Mouse (Mus musculus) spleen, postnatal 36 days (tissue): ENCODE data around the gene Ccdc155.
A peak's percentile ranks its signal among the peaks of the same experiment; 100 is the strongest.

Experiments used
- DNase-seq, 2 experiments: peaks; one replicate each; pipeline ENCODE4 v3.0.0; 2022; ENCODE audit warnings: low spot score in 2 of 2, mixed read lengths in 1 of 2

Ccdc155 gene

DNA sequence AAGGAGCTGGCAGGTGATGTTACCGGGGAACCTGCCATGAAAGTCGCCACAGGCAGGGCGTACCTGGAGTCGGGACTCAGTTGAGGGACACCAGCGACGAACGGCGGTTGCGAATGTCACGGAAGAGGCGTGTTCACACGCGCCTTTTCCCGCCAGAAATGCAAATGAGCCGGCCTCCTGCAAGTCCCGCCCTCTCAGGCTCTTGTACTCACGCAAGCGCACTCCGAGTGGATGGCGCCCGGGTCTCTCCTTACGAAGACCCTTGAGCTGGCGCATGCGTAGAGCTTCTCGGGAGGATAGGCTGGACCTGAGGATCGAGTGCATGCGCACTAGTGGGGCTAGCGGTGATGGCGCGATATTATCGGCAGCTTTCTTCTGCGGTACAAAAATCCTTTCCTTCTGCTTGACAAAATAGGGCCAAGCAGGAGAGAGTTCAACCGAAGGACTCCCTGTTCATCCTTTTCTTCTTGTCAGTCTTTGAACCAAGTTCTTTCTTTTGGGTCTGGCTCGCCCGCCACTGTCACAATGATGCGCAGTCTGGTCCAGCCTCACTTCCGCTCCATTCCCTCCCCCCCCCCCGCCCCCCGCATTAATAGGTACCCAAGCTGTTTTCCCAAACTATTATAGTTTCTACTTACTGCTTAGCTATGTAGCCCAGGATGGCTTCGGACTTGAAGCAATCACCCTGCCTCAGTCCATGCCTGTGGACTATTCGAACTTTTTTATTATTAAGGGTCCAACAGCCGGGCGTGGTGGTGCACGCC, at the start of gene Ccdc155:
Gene Ccdc155 (minus strand): TSS at position 513 of the 764 bp plus-strand sequence.
- peak; percentile 93 to 95 for DNase-seq

DNA sequence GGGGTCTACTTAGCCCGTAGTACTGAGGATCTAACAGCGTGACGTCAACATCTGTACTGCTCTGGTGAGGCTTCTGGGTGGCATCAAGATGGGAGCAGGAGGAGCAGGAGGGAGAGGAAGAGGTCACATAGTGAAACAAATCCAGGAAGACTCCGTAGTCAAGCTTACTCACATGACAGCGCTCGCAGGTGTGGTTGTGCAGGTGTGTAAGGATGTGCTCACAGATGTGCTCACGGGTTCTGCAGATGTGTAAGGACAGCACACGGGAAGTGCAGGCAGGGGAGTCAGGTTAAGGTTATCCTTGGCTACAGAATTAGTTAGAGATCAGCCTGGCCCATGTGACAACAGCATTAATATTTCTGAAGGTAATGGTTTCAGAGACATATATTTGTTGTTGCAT, 49.1 kb upstream of the Ccdc155 start:
- no peak for DNase-seq

DNA sequence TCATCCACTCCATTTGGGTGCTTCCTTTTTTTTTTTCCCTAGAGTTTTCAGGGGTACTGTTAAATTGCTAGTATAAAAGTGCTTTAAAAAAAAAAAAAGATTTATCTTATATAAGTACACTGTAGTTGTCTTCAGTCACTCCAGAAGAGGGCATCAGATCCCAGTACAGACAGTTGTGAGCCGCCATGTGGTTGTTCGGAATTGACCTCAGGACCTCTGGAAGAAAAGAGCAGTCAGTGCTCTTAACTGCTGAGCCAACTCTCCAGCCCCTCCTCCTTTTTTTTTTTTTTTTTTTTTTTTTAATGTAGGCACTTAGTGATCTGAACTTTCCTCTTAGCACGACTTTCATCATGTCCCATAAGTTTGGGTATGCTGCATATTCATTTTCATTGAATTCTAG, 43.0 kb upstream of the Ccdc155 start:
- no peak for DNase-seq

DNA sequence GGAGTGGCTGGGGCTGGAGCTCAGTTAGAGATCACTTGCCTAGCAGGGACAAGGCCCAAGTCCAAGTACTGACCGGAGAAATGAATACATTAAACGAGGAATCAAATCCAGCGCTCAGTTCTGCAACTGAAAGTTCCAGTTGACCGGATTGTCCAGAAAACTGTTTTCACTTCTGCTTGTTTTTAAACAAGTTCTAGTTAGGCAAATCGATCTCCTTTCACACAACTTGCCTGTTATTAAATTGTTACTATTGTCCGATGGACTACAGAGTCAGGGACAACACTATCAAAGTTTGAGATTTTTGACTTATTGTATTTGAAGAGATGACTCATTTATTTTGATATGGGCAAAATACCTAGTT, 36.7 kb upstream of the Ccdc155 start:
- DNase-seq, result no peak

DNA sequence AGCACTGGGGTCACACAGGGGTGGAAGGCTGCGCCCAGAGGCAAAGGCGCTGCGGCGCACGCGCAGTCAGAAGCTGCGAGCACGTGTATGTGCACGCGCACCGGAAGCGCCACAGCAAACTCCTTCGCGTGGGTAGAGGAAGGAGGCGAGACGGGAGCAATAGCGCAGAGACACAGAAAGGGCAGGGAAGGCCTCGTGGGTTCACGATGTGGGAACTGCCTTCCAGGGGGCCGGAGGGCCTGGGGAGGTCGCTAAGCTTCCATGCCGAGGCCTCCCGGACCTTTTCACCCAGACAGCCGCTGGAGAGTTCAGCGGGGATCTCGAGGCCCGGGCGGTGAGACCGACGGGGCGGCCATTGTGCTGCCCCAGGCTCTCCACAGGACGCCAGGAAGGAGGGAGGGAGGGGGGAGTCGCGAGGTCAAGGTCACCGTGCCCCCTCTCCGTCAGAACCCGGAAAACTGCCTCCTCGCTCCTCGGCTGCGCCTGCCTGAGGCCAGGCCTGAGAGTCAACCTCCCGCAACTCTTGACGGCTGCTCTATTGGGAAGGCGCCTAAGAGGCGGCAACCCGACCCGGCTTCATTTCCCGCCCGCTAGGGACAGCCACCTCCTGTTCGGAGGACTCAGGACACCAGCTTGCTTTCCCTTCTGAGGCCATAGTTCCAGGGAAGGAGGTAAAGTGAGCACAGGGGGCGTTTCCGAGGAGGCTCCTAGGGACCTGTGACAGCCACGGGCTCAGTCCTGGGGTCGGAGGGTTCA, 36.1 kb upstream of the Ccdc155 start, which contains the start of gene Slc6a16:
Gene Slc6a16 (plus strand): TSS at position 453 of the 756 bp plus-strand sequence.
- no peak for DNase-seq

DNA sequence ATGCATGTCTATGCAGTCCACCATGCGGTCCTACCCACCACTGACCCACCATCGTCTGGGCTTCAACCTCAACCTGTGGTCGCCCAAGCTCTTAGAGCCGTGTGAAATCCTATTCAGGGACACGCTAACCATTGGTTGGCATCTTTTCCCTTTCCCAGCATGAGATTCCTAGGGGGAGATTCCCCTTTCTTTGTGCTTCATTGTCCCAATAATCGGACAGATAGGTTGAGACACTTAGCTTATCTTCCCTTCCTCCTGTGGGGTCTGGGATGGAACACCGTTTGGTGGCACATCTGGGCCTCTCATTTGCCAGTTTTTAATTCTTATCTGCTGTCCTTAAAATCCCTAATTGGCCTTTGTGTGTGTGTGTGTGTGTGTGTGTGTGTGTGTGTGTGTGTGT, 35.4 kb upstream of the Ccdc155 start:
- no peak for DNase-seq

DNA sequence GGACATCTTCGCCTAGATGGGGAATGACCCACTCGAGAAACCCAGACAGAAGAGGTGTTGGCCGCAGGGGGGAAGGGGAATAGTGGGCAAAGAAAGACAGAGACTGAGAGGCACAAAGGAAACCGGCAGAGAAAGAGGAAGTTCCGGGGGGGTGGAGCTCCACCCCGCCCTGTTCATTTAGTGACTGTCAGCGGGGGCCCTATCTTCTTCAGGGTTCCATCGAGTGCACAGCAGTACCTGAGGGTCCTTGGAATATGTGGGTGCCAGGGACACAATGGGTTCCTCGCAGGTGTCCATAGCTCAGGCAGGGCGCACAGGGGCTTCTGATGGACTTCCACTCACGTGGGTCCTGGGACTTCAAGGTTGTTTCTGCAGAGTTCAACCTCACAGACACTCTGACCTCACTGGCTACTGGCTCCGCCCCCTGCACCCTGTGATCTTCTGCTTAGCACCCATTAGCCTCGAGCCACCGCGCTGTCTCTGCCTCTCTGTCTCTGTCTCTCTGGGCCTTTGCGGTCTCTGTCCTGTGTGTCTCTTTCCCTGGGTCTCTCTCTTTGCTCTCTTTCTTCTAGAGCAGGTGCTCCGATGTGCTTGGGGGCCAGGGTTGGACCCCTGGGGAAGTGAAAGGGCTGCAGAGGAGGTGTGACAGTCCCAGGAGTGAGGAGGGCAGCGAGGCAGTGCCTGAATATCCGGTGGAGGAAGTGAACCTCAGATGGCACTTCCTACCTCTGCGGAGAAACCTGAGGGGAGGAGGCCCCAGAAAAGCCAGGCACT, 34.2 kb upstream of the Ccdc155 start, which contains the start of gene Cd37:
Gene Cd37 (minus strand): TSS at position 393 of the 774 bp plus-strand sequence.
- DNase-seq, result peak; percentile 93

DNA sequence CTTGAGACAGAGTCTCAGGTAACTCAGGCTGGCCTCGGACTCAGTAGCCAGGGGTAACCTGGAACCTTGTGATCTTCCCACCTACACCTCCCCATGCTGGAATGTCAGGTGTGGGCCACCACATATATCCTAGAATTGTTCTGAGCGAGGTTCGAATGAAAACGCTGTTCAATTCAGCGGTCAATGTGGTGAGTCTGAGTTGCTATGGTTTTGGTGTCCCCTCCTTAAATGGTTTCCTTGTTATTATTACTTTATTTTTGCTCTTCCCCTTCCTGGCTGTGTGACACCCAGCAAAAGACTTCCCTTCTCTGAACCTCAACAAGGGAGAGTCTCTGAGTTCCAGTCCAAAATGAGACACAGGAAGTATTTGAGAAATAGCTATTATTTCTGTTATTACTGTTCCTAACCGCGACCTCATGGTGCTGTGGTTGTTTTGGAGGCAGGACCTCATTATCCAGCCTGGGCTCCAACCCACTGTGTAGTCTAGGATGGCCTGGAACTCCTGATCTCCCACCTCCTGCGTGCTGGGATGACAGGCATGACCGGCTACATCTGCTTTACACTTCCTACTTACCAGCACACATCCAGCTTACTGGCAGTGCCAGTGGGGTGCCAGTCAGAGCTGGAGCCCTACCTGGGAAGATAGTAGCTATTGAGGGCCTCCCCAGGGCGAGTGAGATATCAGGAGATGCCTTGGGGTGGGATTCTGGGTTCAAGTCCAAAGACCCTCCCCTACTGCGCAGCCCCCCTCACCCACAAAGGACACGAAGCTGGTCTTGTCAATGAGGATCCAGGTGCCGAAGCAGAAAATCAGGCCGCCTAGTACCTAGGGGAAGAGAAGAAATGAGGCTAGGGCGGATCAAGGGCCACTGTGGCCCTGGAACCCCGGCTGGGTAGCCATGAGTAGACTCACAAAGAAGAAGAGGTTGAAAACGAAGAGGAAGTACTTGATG, 33.3 kb upstream of the Ccdc155 start:
- DNase-seq, result peak in 1 of 2 experiments; percentile 34

DNA sequence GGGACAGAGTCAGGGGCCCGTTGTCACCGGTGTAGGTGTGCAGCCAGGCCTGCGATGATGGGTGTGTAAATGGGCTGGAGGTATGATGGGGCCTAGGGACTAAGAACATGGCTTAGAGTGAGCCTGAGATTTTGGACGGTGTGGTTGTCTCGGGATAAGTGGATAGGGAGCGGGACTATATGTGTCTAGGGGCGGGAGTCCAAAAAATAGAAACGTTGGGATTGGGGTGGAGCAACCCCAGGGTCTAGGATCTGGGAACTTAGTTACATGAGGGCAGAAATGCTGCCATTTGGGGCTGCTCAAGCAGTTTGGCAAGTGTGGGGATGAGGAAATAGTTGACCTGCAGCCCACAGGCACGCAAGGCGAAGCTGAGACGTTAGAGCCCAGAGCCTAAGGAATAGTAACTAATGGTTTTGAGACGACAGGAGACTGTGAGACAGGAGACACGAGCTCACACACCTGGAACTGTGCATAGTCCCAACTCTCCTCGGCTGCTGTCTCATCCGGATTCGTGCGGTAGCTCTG, 31.0 kb upstream of the Ccdc155 start:
- no peak for DNase-seq

DNA sequence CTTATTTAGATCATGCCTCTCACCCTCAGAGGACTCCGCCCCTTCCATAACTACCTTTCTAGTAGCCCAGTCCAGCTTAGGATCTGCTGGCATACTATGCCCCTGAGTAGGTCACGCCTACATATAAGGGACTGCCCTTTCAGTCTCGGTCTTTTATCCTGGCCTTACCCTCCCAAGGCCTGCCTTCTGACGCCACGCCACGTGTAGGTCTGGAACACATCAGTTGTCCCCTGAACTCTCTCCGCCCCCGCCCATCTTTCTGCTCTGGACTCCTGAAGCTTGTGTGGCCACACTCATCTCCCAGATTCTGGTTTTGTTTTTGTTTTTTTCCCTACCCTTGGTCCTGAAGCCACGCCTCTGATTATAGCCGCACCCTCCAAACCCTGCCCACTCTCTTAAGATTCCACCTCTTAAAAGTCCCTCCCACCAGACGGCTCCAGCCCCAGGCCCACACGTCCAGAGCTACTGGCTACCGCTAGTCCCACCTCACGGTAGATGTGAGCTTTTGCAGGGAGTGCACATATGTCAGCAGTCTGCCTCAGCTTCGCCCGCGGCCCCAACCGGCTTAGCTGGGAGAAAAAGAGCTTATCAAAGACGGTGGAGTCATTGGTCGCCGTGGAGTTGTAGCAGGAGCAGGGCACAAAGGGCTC, 30.4 kb upstream of the Ccdc155 start:
- no peak for DNase-seq

DNA sequence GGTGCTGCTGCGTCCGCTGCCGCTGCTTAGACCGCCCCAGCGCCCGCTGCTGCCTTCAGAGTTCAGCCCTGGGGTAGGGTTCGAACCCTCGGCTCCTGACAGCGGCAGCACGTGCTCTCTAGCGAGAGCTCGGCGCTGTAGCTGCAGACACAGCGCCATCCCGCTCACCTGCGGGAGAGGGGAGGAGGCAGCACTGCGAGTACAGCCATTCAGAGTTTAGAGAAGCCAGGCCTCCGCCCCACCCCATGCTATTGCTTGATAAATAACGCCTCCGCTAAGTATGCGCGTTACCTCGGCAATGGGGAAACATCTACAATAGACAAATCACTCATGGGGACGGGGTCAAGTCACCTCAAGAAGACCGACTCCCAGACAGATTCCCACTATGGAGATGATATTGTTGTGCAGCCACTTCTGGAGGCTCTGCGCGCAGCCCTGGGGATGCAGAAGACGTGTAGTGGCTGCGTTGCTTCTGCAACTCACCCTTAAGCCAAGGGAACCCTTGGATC, 29.7 kb upstream of the Ccdc155 start:
- DNase-seq, result peak in 1 of 2 experiments; percentile 29

DNA sequence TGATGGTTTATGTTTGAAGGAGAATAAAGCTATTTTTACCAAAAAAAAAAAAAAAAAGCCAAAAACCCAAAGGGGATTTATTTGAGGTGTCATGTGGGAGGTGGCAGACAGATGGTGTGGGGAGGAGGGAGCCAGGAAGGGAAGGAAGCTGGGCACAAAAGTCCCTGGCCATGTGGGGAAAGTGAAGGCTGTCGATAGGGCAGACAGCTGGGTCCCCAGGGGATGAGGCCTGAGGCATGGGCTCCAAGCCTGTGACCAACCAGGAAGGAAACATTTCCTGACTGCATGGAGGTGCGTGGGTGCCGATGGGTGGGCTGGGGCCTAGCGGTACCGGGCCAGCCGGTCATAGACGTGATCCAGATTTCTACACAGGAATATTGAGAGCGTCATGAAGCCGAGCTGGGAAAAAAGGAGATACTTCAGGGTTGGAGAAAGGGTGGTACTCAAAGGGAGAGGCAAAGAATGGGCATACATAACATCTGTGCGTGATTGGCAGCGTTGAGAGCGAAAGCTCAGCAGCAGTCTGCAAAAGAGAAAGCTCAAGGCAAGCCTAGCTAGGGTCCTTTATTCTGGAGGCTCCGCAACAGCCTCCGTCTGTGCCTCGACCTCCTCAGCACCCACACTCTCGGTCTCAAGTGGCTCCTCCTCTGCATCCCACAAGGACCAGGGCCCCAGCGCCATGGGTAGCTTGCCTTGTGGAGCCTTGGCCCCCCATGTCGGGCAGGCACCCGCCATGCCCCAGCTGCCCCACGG, 29.1 kb upstream of the Ccdc155 start:
- peak; percentile 65 to 69 for DNase-seq

DNA sequence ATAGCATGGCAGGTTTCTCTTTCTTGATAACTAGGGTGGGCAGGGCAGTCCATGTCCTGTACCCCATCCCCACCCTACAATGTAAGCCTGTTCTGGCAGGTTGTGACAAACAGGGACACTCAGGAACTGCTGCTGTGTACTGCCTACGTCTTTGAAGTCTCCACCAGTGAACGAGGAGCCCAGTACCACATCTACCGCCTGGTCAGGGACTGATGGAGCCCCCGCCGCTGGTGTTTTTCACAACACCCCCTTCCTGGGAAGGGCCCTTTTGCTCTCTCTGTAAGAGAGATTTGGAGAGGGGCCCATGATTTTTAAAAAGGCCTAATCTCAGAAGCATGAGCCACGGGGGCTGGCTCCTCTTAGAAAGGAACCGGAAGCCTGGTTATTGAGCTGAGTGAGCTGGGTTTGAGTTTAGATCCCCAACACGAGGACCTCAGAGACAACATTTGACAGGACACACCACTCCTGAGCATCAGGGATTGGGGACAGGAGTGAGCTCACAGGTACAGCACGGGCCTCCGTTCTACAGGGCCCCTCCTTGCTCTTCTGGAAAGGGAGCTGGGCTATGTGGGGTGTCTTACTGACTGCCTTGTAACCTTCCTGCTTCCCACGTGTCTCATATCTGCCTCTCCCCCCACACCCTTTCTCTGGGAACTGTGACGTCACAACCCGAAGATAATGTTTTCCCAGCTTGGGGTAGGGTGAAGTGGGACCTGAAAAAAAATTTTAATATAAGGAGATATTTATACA, 28.2 kb upstream of the Ccdc155 start:
- no peak for DNase-seq

DNA sequence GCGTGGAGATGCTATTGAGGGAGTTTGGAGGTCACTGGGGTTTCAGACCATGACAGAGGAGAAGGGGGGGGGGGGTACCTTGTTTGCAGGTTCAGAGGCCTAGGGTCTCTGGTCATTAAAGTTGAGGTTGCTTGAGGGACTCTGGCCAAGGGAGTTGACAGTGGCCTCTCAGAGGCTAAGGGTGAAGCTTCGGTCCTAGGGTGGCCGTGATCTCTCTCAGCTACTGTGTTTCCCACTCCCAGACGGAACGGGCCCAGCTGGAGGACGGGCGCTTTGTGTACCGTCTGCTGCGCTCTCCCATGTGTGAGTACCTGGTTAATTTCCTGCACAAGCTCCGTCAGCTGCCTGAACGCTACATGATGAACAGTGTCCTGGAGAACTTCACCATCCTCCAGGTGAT, 27.2 kb upstream of the Ccdc155 start:
- no peak for DNase-seq

DNA sequence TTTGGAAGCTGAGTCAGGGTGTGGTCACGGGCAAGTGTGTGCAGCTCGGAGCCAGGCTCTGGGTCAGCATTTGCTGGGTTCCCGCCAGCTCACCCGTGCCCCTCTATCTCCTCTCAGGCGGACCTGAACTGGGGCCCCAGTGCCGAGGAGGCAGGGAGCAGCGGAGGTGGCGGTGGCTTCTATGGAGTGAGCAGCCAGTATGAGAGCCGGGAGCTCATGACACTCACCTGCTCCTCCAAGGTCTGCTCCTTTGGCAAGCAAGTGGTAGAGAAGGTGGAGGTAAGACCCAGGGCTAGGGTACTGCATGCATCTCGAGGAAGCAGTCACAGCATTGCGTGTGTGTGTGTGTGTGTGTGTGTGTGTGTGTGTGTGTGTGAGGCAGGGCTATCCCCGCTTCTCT, 26.5 kb upstream of the Ccdc155 start:
- no peak for DNase-seq

DNA sequence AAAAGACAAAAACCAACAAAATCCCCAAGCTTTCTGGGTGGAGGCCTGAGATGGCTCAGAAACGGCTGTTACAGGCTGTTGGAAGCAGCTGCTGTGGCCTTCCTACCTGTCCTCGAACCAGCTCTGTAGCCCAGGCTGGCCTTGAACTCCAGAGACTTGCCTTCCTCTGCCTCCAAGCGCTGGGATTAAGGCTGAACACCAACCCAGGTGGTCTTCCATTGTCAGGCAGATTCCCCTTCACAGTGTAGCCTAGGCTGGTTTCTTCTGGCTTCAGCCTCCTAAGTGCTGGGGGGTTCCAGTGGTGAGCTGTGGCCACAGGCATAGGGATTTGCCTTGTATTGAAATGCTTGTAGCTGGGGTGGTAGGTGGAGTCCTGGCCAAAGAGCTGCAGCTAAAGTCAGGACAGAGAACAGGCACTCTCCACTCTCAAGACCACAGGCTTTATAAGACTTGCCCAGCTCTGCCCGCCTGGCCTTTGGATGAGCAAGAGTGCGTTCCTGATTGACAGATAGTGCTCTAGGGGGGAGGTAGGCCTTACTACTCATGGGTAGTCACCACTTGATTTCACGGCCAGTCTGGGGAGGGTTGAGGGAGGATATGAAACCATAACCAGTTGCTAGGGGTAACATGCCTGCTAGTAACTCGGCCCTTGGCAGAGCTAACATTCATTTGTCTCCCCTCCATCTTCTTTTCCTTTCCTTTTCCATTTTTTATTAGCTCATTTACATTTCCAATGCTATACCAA, 24.9 kb upstream of the Ccdc155 start:
- peak; percentile 80 to 85 for DNase-seq

DNA sequence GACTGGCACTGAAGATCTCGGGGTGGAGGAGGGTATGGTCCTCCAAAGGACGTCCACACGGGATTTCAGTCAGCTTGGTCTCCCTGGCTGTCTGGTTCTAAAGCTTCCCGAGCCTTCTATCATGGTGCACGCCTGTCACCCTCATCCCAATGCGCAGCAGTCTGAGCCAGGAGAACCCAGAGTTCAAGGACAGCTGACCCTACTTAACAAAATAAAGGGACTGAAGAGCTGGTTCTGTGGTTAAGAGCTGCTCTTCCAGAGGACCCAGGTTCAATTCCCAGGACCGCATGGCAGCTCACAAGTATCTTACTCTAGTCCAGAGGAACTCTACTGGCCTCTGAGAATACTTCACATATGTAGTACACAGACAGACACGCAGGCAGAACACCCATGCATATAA, 24.4 kb upstream of the Ccdc155 start:
- no peak for DNase-seq

DNA sequence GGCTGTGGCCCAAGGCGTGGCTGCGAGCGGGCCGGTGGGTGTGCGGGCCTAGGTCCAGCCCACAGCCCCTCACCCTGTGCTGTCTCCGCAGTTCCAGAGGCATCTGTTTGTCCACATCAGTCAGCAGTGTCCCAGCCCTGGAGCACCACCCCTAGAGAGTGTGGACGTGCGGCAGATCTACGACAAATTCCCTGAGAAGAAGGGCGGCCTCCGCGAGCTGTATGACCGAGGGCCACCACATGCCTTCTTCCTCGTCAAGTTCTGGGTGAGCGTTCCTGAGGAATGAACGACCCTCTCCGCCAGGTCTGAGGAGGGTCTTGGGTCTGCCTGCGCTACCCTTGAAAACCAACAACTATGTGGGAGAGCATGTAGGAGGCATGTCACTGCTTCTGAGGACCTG, 23.9 kb upstream of the Ccdc155 start:
- DNase-seq, result no peak
